Mouse (Mus musculus): Measurements from ENCODE around the gene Safb2.
"Not testable (repeated sequence)": the region's sequence is repeated elsewhere in the genome, so short reads cannot be mapped to it uniquely, and the experiment has no call there.

Safb2 gene

DNA sequence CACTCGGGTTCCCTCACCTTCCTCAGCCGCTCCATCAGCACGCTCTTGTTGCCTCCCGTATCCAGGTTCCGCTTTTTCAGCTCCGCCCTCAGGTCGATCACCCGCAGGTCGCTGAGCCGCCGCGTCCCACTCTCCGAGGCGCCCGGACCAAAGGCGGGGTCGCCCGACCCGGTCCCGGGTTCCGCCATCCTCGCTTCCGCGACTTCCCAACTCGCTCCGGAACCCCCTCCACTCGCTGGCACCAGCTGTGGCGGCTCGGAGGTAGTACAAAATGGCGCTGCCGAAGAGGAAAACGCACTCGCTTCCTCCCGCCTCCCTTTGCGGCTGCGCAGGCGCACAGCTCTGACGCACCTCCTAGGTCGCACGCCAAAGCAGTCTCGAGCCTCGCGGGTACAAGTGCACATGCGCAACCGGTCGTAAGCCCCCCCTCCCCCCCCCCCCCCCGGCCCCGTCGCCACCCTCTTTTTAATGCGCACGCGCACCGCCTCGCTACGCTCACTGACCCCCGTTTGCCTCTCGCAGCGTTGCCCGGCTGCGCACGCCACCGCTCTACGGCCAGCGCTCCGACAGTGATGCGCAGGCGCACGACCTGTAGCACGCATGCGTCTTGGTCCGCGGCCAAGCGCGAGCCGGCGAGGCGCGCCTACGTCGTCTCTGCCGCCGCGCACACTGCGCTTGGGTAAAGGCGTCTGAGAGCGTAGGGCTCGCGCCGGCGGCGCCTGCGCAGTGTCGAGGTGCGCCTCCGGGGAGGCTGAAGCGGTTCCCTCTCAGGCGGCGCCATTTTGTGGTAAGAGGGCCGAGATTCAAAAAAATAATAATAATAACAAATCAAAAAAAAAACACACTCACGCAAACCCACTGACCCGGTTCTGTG, at the start of gene Safb2, which contains the start of gene Safb:
Gene Safb2, minus strand, starts transcription at position 329 of the 874 bp plus-strand sequence.
Gene Safb, plus strand, starts transcription at position 569 of the 874 bp plus-strand sequence.
- in situ Hi-C loops (cut with MseI, MboI): no loop called here

GRCm38 (mm10) chr17:56634023-56634422, 49.6 kb upstream of the Safb2 start:
- in situ Hi-C loops (cut with MseI, MboI): loop anchor here in 1 of 2 experiments (5.0 kb wide), 1 partner anchor 33 kb away; no protein-coding TSS in a partner anchor

- in situ Hi-C loops (cut with MseI, MboI): loop anchor here in 1 of 2 experiments (5.0 kb wide), 1 partner anchor 35 kb away; no protein-coding TSS in a partner anchor
Observed at GRCm38 (mm10) chr17:56631807-56632206, 47.4 kb upstream of the Safb2 start.

DNA sequence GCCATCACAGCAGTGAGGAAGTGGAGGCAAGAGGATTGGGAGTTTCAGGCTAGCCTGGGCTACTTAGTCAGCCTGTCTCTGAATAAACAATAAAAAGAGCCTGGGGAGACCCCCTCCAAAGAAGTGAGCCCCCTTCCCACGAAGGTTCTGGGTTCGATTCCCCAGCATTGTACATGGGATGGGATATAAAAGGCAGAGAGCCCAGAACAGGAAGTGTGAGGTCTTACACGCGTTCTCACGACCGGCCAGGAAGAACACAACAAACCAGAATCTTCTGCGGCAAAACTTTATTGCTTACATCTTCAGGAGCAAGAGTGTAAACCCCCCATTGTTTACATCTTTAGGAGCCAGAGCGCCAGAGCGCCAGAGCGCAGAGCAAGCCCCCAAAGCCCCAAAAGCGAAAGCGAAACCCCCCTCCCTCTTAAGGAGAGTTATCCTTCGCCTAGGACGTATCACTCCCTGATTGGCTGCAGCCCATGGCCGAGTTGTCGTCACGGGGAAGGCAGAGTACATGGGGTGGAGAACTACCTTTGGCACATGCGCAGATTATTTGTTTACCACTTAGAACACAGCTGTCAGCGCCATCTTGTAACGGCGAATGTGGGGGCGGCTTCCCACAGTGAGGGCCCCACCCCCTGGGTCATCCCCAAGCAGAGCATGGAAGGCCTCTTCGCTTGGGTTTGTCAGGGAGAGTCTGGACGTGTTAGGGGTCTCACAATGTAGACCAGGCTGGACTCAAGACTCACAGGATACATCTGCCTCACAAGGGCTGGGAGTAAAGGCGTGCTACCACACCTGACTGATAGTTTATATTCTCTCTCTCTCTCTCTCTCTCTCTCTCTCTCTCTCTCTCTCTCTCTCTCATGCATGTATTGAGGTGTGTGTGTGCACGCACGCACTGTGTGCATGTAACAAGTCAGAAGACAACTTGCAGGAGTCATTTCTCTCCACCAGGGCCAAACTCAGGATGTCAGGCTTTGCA, 45.7 kb upstream of the Safb2 start:
- in situ Hi-C loops (cut with MseI, MboI): loop anchor here in 1 of 2 experiments (5.0 kb wide), 1 partner anchor 37 kb away; no protein-coding TSS in a partner anchor

DNA sequence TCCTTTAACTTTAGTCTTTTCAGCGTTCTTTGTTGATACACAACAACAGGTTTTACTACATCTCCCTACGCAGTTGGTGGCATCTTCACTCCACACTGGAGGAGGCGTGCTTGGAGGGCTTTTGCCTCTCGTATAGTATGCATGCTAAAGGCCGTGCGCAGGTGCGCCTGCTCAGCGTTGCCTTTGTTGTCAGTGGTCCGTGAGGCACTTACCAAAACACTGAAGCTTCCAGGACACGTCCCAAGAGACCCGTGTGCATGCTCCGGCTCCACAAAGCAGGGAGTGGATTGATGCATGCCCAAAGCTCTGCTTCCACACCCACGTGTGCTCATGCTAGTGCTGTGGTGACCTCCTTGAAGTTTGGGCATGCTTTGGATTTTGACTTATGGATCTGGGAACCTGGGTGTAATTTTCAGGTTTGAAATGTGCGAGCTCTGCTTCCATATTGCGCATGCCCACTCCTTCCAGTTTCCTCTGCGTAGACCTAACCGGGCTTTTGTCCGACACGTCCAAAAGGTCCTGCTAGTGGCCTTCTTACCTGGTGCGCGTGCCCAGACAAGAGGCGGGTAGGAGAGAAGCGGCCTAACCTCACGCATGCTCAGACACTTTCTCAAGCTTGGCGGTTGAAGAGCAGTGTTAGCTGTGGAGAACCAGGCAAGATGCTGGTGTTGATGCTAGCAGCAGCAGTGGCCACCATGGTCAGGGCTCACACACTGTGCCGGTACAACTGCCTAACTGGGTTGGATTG, 43.3 kb upstream of the Safb2 start, which contains the start of gene Catsperd:
Gene Catsperd, plus strand, starts transcription at position 614 of the 748 bp plus-strand sequence.
- in situ Hi-C loops (cut with MseI, MboI): no loop called here

DNA sequence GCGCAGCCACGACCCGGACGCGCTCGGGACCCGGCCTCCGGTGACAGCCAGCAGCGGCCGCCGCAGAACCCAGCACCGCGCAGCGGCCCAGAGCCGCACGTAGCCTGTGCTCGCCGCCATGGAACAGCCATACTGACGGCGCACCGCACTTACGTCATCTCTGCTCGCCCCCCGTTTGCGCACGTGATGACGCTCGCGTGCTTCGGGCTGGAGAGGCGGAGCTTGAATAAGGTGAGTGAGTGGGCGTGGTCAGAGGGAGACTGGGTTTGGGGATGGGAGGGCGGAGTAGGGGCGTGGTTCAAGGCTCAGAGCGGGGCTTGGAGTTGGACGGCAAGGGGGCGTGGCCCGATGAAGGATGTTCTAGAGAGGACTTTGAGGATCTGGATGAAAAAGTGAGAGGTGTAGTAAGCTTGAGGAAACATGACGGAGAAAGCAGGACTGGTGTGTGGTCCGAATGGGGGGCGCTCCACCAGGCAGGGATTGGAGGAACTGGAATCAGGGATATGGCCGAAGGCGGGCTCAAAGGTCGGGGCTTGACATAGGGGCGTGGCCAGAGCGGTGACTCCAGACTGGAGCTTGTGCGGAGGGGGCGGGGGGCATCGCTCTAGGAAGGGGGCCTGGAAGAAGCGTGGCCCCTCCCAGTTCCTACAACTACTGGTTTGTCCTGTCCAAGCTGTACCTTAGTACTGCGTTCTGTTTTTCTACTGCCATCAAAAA, 42.5 kb upstream of the Safb2 start, which contains the start of gene Lonp1:
Gene Lonp1, minus strand, starts transcription at position 134 of the 717 bp plus-strand sequence.
- in situ Hi-C loops (cut with MseI, MboI): no loop called here

GRCm38 (mm10) chr17:56626260-56626659, 41.9 kb upstream of the Safb2 start:
- in situ Hi-C loops (cut with MseI, MboI): no loop called here

- in situ Hi-C loops (cut with MseI, MboI): no loop called here
Observed at GRCm38 (mm10) chr17:56625495-56625894, 41.1 kb upstream of the Safb2 start.

DNA sequence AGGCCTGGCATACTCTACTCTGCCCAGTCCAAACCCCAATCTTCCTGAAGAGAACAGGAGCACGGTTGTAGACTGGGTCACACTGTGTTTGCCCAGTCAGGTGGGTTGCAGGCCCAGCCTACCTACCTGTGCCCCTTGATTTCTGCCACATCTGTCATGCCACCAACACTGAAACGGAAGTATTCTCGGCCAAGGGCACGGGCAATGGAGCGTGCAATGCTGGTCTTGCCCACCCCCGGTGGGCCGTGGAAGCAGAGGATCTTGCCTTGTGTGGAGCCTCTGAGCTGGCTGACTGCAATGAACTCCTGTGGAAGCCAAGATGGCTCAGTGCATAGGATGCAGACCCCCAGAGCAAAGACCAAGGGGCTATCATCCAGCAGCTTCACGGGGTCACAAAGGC, 33.2 kb upstream of the Safb2 start:
- in situ Hi-C loops (cut with MseI, MboI): loop anchor here in 1 of 2 experiments (5.0 kb wide), 1 partner anchor 50 kb away; no protein-coding TSS in a partner anchor

GRCm38 (mm10) chr17:56616725-56617124, 32.3 kb upstream of the Safb2 start:
- in situ Hi-C loops (cut with MseI, MboI): loop anchor here in 1 of 2 experiments (5.0 kb wide), 1 partner anchor 51 kb away; no protein-coding TSS in a partner anchor

DNA sequence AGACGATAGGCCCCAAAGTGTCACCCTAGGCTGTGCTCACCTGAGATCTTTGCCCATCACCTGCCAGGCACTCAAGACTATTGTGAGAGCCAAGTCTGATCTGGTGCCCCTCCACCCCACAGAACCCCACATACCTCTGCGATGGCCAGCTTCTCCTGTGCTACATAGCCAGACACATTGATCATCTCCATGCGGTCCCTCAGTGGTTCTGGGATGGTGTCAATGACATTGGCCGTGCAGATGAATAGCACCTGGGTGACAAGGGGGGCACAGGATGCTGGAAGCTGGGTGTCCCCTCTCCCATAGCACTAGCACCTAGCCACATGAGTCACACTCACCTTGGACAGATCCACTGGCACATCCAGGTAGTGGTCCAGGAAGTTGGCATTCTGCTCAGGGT, 31.4 kb upstream of the Safb2 start:
- in situ Hi-C loops (cut with MseI, MboI): loop anchor here in 1 of 2 experiments (5.0 kb wide), 1 partner anchor 52 kb away; no protein-coding TSS in a partner anchor

GRCm38 (mm10) chr17:56615136-56615784, 30.9 kb upstream of the Safb2 start:
- in situ Hi-C loops (cut with MseI, MboI): loop anchor here in 1 of 2 experiments (5.0 kb wide), 1 partner anchor 52 kb away; no protein-coding TSS in a partner anchor

- in situ Hi-C loops (cut with MseI, MboI): loop anchor here in 1 of 2 experiments (5.0 kb wide), 1 partner anchor 53 kb away; no protein-coding TSS in a partner anchor
Observed at GRCm38 (mm10) chr17:56614391-56615135, 30.2 kb upstream of the Safb2 start.

DNA sequence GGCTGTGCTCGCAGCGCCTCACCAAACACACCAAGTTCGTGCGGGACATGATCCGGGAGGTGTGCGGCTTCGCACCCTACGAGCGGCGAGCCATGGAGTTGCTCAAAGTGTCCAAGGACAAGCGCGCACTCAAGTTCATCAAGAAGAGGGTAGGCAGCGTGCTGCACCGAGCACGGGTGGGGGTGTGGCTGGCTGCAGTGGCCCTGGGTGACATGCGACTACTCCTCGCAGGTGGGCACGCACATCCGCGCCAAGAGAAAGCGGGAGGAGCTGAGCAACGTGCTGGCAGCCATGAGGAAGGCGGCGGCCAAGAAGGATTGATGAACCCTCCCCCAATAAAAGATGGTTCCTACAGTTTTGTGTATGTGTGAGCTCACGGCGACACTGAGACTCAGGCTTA, 29.5 kb upstream of the Safb2 start:
- in situ Hi-C loops (cut with MseI, MboI): not testable (repeated sequence)

DNA sequence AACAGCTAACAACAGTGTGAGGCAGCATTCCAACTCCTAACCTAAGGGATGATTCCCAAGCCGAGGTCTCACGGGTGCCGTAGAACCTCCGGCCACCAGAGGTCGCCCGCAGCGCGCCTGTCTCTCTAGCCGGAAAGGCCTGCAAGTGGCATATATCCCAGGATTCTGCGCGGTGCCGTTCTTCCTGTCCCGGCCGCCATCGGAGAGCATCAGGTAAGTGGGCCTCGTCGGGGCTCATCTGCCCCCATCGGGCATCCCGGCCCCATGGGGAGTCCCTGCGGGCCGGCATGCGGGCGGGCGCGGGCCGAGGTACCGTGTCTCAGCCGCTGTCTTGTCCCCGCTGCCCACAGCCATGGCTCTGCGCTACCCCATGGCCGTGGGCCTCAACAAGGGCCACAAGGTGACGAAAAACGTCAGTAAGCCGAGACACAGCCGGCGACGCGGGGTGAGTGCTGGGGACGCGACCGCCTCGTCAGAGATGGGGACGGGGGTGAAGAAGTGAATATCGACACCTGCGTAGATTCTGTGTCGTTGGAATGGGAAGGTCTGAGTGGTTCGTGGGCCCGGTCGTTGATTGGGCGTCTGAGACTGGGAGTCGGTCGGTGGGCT, 29.0 kb upstream of the Safb2 start, which contains the start of gene Rpl36:
Gene Rpl36, plus strand, starts transcription at position 181 of the 609 bp plus-strand sequence.
- in situ Hi-C loops (cut with MseI, MboI): no loop called here

GRCm38 (mm10) chr17:56612565-56612939, 28.2 kb upstream of the Safb2 start:
- in situ Hi-C loops (cut with MseI, MboI): not testable (repeated sequence)

DNA sequence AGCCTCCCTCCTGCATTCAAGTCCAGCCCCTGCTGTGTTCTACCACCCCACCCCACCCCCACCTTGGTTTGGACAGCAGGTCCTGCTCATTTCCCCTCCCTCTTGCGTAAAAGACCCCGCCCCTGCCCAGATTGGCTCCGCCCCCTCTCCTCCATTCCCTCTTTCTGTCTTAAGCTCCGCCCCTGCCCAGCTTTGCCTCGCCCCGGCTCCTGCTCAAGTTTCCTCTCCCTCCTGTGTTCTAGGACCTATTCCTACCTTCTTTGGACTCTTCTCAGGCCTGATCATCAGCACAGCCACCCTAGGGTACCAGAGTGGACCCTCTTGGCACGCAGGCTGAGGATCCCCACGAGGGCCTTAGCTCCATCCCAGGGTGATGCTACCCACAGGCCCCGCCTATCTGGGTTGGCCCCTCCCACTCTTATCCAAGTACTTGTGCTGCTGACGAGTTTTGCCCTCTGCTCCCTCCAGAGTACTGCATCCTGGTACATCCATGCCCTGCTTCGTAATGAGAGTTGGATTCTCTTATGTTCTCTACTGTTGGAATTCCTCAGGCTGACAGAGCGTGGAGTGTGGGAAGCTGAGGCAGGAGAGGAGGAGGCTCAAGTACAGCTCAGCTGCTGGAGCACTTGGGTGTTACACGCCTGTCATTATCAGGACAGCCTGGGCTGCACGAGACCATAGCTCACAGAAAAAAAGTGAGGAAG, 27.6 kb upstream of the Safb2 start:
- in situ Hi-C loops (cut with MseI, MboI): no loop called here
